Mouse (Mus musculus): Measurements from ENCODE around the gene Syt13.

Gene Syt13

DNA sequence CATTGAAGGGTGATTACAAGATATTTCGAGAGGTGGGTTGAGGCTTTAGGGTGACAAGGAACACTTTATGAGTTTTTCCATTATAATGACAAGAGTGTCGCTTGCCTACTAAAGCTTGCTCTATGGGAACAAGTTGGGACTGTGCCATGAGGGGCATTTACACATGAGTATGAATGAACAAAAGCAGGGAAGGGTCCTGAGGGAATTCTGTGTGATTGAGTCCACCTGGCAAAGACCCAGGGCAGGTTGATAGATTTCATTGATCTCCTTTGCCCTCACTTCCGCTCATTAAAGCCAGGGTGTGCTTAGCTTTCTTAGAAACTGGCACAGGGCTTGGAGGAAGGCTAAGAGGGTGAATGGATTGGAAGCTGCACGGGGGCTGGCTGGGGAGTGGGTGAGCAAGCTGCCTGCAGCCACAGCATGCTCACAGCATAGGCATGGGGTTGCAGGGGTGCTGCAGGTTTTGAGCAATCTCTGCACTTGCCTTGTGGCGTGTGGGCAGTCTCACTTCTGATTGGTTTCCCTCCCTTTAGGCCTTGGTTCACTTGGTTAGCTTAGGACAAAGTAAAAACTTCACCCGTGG is 9.9 kb downstream of the Syt13 start:
- DNase-seq (ENCODE audit: low read depth, low spot score) = no peak

DNA sequence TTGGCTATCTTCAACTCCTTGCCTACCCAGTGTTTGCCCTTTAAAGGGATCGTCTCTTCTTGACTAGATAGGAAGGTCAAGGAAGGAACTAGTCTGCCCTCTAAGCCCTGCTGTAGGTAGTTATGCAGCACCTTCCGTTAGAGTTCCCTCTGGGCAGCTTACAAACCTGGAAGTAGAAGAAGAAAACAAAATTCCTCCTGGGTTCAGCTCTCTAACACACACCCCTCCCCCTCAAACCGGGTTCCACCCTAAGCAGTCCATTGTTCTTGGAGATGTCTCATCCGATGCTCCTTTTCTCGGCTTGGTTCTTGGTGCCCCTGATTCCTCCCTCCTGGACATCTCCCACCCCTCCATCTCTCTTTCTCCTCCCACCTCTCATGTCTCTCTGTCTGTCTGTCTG is 14.8 kb downstream of the Syt13 start:
- no peak for DNase-seq (ENCODE audit: low read depth, low spot score)

DNA sequence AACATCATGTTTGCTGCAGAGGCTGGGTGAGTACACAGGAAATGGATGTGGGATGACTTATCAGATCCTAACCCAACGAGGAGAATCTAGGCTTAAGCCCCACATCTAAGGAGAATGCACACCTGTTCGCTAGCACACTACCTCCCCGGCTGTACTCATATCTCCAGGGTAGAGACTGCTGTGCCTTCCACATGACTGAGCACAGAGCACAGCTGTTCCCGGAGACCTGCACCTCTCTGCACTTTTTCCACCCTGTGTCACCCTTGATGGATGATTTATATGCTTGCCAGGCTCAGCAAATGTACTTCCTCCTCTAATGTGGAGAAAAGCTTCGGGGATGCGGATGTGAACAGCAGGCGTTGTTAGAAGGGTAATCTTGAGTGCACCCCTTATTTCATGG is 16.2 kb downstream of the Syt13 start:
- no peak for DNase-seq (ENCODE audit: low read depth, low spot score)

DNA sequence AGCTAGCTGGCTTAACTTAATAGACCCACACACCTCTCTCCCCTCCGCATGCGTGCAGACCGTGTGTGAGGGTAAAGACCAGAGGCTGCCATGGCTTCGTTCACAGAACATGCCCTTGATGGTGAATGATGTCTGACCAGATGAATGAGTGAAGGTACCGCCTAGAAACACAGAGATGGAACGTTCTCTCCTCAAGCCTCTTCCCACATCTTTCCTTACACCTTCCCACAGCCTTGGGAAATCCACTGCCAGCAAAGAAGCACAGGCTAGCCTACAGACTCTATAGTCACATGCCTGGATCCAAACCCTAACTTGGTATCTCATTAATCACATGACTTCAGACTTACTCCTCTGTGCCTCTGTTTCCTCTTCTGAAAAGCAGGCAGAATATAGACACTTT is 18.5 kb downstream of the Syt13 start:
- no peak for DNase-seq (ENCODE audit: low read depth, low spot score)

DNA sequence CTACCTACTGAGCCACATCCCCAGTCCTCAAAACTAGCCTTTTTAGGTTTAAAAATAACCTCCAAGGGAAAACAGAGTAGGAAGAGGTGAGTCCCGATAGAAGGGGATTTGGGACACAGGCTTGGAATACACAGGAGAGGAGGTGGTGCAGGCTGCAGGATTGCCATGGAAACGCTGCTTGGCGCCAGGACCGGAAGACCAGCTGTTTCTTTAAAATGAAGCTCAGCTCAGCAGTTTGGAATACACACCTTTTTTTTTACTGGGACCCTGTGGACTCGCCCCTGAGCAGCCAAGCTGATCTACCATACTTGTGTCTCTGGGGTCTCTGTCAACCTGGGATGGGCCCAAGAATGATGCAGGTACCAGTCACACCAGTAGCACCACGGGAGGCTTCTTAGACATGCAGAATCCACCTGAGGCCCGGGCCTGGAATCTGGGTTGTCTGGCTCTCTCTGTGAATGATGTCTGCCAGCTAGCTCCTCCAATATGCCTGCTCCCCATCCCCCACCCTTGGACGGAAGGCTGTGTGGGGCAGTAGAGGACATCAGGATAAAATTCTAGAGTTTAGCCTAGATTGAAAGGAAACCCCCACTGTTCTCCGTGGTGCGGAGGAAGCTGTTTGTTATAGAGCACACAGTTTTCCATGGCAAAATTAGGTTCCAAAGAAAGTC is 19.5 kb downstream of the Syt13 start:
- DNase-seq (ENCODE audit: low read depth, low spot score) = no peak

DNA sequence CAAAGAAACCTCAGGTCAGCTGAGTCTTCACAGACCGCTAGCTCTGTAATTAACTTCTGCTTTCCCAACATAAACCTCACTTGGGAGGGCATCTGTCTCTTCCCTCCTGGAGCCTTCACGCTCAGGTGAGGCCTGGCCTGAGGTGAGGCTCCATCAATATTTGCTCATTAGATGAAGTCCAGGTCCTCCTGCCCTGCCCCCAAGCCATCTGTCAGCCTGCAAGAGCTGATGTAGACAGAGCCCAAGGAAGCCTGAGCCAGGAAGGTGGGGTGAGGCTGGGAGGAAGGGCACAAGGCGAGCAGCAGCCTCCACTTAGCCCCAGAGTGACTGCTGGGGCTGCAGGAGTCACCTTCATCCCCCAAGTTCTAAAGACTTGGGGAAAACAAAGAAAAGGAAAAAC is 20.6 kb downstream of the Syt13 start:
- DNase-seq (ENCODE audit: low read depth, low spot score) = no peak

DNA sequence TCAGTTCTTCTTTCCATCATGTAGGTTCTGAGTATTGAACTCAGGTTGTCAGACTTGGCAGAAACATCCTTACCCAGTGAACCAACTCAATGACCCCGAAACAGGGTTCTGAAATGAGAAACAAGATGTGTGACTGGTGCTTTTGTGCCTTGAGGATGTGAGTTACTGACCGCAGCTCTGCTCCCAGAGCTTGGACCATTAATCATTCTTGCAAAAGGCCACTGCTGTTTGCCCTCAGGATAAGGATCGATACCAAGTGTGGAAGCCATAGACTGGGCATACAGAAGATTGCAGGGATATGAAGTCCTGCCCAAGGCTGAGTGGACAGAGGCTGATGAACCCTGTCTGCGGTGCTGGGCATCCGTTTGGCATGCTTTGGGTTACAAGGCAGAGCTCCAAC is 23.2 kb downstream of the Syt13 start:
- DNase-seq (ENCODE audit: low read depth, low spot score) = no peak

DNA sequence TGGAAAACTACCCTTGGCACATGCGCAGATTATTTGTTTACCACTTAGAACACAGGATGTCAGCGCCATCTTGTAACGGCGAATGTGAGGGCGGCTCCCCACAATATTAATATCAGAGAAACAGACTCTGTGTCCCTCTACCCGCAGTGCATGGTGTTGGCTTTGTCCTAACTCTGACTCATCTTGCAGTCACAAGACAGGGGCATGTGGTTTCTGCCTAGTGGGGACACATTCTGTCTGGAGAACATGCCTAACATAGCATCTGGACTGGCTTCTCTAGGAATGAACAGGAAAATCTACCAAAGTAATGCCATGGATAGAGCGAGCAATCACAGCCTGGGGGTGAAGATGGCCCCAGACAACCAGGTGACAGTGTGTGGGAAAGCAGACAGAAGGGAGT is 23.9 kb downstream of the Syt13 start:
- no peak for DNase-seq (ENCODE audit: low read depth, low spot score)

DNA sequence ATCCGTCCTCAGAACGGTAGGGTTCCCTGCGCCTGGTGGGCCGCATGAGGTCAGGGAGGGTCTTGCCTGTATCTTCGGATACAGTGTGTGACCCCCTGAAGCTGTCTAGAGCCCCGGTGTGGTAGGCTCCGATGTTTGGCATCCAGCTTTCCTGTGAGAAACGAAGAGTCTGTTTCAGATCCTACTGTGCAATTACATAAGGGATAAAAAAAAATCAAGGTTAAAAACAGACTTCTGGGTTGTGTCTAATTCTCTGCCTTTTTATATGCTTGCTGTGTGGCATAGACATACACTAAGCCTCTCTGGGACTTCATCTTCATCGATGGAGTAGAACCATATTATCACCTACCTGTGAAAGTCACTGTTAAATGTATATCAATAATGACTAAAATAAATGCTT is 26.1 kb downstream of the Syt13 start:
- no peak for DNase-seq (ENCODE audit: low read depth, low spot score)

DNA sequence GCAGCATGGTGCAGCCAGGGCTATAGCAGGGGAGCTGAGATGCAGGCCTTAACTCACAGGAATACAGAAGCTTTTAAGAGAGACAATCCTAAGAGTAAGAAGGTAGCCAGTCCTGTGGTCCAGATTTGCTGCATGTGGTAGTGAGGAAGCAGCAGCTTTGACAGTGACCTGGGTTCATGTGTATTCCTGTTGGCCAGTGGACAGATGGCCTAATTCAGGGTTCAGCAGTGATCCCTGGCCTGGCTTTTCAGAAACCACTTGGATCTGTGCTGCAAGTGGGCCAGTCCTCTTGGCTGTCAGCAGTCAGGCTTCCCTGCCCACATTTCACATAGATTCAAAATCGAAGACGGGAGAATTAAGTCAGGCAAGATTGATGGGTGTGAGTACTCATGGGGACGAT is 26.6 kb downstream of the Syt13 start:
- DNase-seq (ENCODE audit: low read depth, low spot score) = no peak

DNA sequence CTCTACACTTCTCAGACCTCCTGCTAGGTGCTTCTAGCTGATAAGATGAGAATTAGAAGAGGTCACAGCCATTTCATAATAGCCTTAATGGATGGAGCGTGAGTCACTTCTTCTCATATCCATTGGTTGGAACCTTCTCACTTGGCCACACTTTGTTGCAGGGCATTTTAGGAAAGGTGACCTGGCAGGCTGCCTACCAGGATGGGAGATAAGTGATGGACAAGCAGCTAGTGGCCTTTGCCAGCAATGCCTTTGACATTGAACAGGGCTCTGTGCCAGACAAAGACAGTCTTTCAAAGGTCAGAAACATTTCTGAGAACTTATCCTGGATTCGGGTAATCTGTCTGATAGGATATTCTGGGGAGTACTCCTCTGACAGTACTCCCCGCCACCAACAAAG is 28.5 kb downstream of the Syt13 start:
- no peak for DNase-seq (ENCODE audit: low read depth, low spot score)

DNA sequence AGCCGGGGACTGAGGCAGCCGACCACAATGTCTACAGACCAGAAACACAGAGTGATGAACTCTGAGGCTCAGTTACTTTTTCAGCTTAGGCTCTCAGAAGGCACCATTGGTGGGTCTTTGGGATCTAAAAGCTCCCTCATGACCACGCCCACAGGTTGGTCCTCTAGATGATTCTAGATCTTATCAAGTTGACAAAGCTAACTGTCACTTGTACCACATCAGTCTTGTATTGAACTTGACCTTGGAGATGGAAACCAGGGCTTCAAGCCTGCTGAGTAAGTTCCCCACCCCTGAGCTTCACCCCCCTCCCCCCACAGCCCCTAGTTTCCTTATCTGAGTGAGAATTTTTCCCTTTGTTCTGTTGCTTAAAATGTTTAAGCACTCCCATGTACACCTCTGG is 29.5 kb downstream of the Syt13 start:
- DNase-seq (ENCODE audit: low read depth, low spot score) = no peak

DNA sequence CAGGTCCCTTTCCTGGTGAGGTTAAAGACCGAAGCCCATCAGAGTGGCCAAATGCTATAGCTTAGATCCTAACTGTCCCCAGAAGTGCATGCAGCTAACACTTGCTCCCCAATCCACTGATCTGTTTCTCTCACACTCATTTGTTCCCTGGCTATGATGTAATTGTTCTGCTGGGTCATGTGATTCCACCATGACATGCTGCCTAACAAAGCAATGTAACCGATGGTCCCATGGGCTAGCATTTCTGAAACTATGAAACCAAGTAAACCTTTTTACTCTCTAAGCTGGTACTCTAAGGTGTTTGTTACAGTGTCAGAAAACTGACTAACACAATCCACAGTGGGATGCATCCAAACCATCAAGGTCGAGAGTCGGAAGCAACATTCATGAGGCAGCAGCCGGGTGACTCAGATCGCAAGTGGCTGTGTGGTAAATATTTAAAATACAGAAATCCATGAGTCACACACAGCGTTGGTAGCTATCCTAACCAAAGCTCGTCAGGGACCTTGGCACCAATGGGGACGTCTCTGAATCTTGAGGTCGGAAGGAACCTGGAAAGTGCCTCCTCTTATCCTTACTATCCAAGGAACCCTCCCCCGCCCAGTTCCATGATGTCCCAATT is 30.3 kb downstream of the Syt13 start:
- DNase-seq (ENCODE audit: low read depth, low spot score) = no peak

DNA sequence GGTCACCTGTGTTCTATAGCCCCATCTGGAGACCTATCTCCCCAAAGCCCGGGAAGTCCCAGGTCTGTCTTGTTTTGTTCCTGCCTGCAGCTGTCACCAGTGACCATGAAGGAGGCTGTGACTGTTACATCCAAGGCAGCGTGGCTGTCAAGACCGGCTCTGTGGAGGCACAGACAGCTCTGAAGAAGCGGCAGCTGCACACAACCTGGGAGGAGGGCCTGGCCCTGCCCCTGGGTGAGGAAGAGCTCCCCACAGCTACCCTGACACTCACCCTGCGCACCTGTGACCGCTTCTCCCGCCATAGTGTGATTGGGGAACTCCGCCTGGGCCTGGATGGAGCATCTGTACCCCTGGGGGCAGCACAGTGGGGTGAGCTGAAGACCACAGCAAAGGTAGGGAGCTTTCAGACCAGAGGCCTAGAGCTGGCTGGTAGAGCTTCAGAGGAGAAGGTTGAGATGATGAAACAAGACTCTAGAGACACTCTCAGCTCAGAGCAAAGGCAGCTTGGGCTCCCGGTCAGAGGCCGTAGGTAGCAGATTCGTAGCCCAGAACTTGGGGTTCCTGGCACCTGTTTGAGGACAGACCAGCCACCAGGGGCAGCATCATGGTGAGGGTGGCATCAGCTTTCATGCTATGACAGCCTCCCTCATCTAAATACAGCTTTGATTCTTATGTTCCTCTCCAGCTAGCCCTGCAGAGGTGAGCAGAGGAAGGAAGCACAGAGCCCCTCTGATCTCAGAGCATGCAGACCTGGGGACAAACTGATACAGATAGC is 31.1 kb downstream of the Syt13 start:
- DNase-seq (ENCODE audit: low read depth, low spot score) = no peak

DNA sequence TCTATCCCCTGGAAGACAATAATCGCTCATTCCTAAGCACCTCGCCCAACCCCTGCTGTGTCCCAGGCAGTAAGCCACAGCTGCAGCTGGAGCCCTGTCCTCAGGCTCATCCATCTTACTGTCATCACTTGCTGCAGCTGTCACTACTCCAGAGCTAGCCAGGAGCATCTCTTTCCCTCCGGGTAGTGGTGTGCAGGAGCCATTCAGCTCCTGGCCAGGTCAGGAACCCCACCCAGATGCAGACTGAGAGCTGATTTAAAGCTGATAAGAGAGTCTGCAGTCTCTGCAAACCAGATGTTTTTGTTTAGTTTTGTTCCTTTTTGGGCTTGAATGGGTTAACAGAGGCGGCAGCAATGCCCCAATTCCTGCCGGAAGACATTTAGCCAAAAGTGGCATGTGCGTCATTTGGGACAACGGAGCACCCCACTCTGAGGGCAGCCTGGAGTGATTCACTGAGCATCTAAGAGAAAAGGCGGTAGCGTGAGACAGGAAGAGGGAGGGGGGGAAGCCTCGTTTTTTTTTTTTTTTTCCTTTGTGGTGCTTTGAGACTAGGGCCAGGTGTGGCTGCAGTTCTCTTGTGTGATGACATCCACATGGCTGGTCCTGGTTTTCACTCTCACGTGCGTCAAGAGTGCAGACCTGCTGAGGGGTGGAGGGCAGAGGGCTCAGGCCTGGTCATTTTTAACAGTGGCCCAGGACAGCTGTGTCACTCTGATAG is 33.2 kb downstream of the Syt13 start:
- DNase-seq (ENCODE audit: low read depth, low spot score) = peak; percentile 59

DNA sequence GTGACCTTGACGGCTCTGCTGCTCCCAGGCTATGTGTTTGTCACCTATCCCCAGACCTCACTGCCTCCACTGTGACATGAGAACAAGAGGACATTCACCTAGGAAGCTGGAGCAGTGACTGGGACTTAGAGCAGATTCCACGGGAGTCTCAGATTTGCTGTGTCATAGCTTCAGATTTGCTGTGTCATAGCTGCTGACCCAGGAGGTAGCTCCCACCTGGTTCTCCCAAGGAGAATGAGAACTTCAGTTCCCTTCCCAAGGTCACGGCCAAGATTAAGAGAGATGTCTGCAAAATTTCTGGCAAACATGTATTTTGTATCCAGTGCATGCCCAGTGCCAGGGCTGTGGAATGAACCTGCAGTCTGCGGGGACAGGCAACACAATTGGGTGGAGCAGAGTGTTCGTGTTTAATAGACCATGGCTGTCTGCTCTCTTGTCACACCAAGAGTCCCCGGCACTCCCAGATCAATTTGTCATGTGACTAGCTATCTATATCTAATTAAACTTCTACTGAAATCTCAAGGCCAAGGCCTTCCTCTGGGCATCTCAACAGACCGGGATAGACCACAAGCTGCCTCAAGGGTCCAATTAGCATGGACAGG is 33.9 kb downstream of the Syt13 start:
- DNase-seq (ENCODE audit: low read depth, low spot score) = no peak

DNA sequence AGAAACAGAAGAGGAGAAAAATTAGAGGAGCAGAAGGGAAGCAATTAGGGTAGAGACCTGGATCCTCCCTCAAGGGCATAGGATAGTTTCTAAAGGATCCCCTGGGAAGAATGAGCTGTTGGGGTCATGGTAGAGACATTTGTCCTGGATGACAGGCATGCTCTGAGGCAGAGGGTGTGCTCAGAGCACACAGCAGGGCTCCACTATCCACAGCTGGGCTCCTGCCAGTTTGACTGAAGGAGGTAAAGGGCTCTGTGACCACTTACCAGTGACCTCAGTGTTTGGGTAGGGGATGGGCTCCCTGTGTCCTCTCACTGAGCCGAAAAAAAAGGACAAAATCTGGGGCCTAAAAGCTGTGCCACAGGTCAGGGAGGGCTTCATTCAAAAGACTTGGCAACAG is 34.6 kb downstream of the Syt13 start:
- no peak for DNase-seq (ENCODE audit: low read depth, low spot score)

DNA sequence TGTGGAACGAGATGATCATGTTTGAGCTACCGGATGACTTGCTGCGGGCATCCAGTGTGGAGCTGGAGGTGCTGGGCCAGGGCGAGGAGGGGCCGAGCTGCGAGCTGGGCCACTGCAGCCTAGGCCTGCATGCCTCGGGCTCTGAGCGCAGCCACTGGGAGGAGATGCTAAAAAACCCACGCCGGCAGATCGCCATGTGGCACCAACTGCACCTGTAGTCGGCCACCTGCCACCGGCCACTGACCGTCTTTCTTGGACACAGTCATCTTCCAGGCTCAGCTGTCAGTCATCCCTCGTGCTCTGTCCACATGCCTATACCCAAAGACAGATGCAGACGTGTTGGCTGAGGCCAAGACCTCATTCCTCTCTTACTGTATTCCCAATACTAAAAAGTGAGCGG is 38.6 kb downstream of the Syt13 start:
- DNase-seq (ENCODE audit: low read depth, low spot score) = no peak

DNA sequence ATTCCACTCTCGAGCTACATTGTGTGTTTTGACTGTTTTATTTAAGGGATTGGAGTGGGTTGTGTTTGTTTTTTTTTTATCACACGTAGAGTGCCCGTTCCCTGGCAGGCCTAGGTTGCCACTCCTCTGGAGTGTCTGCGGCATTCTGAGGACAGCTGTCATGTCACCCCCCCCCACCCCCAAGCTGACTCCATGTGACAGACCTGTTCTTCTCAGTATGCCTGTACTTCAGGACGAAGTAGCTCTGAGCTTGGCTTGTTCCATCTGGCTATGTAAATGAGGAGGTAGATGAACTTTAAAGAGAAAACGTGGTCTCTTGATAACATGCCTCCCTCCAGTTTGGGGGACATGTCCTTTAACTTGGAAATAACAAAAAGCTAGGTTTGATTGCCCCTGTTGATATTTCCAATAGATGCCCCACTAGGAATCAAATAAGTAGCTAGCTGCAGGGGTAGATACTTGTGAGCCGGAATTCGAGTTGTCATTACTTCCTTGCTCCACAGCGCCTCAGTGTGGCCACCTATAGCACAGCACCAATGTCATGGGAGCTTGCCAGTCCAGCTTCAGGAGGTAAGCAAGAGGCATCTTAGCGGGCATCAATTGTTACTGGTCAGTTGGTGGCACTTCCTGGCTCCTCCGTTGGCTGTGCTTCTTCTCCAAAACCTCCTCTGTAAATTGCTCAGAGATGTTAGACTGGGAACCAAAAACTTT is 39.7 kb downstream of the Syt13 start:
- DNase-seq (ENCODE audit: low read depth, low spot score) = peak; percentile 45

DNA sequence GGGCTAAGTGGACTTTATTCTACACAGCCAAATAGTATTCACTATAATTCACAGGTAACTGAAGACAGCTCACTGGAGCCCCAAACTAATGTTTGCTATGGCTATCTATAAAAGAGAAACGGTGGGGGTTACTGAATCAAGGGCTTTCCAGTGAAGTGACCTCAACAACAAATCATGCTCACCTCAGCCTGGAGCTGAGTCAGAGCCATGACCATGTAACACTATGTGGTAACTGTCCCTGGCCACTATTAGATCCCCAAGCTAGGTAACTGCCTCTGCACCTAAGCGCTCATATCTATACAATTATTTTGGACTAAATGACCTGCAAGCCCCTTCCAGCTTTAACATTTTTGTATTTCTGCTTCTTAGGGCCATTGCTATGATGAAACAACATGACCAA is 42.0 kb downstream of the Syt13 start:
- DNase-seq (ENCODE audit: low read depth, low spot score) = no peak

DNA sequence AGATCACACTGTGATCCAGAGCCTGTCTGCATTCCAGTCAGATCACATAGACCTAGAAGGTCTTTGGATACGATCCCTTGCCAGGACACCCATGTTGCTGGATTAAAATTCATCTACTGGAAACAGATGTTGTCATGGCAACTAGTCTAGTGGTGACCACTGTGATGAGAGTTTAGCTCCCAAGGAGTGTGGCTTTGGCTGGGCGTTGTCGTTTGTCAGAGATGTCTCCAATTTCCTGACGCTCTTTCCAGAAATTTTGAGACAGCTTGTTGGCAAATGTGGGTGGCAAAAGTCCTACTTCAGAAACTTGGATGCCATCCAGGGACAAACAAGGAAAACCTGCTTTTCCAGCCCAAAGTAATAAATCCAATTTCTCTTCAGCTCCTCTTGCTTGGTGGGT is 43.7 kb downstream of the Syt13 start:
- no peak for DNase-seq (ENCODE audit: low read depth, low spot score)

All from embryo, embryonic 11.5 days (tissue).